Mouse (Mus musculus) bone marrow, adult 2 months (tissue): Measurements from ENCODE around the gene Mysm1. TPM values are rescaled to one million over a fixed set of nuclear protein-coding genes. Genes with fewer than 3 reads are reported as not detected.
A peak's percentile ranks its signal among the peaks of the same experiment; 100 is the strongest.

Experiments used
- H3K27ac ChIP-seq: fragments of 200-500 bp; 2 replicates; pipeline ENCODE4 v1.5.1; 2012; ENCODE audit warnings: low read depth, mild to moderate bottlenecking, control low read depth, inconsistent platforms, low read length; ENCODE audit not compliant: control insufficient read depth, poor library complexity, insufficient read depth
- H3K4me1 ChIP-seq: fragments of 200-500 bp; 2 replicates; pipeline ENCODE4 v1.6.1; 2011; ENCODE audit warnings: low read length; ENCODE audit not compliant: control insufficient read depth, insufficient read depth
- H3K4me3 ChIP-seq: fragments of 200-500 bp; replicated peaks from 2 replicates; pipeline ENCODE3; 2011; ENCODE audit warnings: mild to moderate bottlenecking, low read depth, low read length, control low read depth; ENCODE audit not compliant: control insufficient read depth
- CTCF ChIP-seq: fragments of 200-500 bp; IDR thresholded peaks from 2 replicates; pipeline ENCODE4 v1.5.1; 2011; ENCODE audit warnings: low read length, control low read depth; ENCODE audit not compliant: control insufficient read depth, insufficient read depth
- POLR2A ChIP-seq: fragments of 200-500 bp; IDR thresholded peaks from 2 replicates; pipeline ENCODE4 v1.6.1; 2011; ENCODE audit warnings: low read depth, mild to moderate bottlenecking, control low read depth, low read length, borderline replicate concordance; ENCODE audit not compliant: control insufficient read depth
- WGBS: fragments of 180-500 bp; shearing (Covaris S2); methylation state at CpG from one replicate; pipeline ENCODE4 v1.1.7; 2018; 5-methylcytosine and 5-hydroxymethylcytosine counted together
- polyA plus RNA-seq: library from polyadenylated mRNA; stranded (reverse); fragments of >200 nt; gene quantifications from 2 replicates; pipeline ENCODE4 v1.2.4, GENCODE M21; 2011; ENCODE audit warnings: low replicate concordance; ENCODE audit not compliant: missing spikeins, insufficient read depth, insufficient read length

The Mysm1 gene
- polyA plus RNA-seq, 1 experiment: 15.6 TPM

DNA sequence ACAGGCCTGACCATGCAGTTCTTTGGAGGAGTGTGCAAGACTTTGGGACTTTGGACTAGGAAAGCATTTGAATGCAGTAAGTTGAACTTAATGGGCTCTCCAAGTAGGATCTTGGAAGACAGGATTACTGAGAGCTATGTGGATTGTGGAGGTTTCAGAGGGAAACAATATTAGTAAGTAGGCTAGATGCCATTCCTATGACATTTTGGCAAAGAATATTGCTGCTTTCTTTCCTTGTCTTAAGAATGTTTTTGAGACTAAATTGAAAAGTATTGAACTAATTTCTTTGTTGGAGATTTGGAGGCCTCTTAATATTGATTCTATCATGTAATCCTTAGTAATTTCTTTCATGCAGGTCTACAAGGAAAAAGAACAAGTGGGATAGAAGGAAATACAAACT, 33.4 kb upstream of the Mysm1 start:
- TF ChIP-seq POLR2A: no peak
- TF ChIP-seq CTCF: no peak
- H3K27ac ChIP-seq: no peak overlapping the region
- no peaks in the 10 kb centered on the region for H3K4me1 ChIP-seq
- H3K4me3 ChIP-seq: no peak overlapping the region

DNA sequence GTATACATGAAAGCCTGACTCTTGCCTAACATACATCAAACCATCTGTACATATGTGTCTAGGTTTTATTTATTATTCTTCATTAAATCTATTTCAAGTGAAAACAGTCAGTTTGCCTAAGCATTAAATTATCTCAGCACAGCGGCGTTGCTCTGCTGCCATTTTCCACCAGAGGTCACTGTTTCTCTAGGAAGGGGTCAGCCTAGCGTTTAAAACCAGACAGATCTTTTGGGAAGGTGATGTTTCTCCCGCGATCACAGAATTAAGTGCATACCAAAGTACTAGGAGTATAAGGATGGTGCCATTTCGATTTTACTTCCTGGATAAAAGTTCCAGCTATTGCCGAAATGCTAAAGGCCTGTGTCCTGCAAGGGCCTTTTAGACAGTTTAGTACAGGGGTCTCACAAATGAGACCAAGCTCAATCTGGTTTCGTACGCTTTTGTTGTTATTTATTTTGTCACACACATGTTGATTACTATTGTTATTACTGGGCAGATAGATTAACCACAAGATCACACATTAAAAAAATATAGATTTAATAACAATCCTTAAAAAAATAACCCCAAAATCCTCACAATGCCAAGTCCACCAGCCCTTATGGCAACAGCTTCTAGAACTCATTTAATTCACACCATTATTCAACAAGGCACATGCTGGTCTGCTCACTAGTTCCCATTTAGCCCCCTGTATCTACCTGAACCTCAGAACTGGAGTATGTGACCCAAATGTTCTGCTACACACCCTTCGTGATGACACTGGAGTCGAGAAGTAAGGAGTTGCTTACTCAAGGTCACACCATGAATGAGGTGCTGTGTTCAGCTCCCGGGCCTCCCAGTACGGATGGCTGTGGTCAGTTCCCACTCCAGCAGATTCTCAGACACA, 29.5 kb upstream of the Mysm1 start:
- 41% methylated on average over 13 of the region's 13 CpGs for WGBS
- no peak overlapping the region for H3K4me3 ChIP-seq
- peak; percentile 78 for TF ChIP-seq CTCF
- no peak for TF ChIP-seq POLR2A
- no peaks in the 10 kb centered on the region for H3K4me1 ChIP-seq
- no peak overlapping the region for H3K27ac ChIP-seq

GRCm38 (mm10) chr4:95007759-95008158, 28.9 kb upstream of the Mysm1 start:
- 76% methylated on average over 8 of the region's 8 CpGs for WGBS
- Histone ChIP-seq H3K4me1 (no peaks in the 10 kb centered on the region), H3K4me3 (no peak overlapping the region), H3K27ac (no peak overlapping the region)
- no peak for TF ChIP-seq POLR2A

DNA sequence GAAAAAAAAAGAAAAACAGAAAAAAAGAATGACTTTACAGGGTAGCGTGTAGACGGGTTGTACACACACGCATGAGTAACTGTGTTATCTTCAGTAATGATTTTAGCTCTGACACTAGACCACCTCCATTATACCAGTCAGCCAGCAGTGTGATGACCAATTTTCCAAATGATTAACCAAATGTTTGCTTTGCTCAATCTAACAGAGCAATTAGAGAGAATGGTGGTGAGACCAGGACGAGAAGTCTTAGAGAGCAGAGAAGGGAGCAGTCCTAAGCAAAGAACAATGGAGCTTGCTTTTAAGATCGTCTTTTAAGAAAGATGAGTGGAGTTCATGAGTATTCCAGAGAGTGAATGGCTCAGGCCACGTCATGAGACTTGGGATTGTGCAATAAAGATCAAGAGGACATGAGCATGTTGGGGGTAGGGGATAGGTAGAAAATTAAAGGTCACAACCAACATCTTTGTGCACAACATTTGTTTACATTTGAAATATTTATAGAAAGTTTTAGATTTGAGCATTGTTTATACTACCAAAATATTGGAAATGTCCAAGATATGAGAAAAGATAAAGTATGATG, 26.4 kb upstream of the Mysm1 start:
- H3K4me3 ChIP-seq: no peak overlapping the region
- WGBS: 82% methylated on average over 6 of the region's 6 CpGs
- no peaks in the 10 kb centered on the region for H3K4me1 ChIP-seq
- no peak overlapping the region for H3K27ac ChIP-seq
- TF ChIP-seq POLR2A: no peak
- TF ChIP-seq CTCF: no peak

DNA sequence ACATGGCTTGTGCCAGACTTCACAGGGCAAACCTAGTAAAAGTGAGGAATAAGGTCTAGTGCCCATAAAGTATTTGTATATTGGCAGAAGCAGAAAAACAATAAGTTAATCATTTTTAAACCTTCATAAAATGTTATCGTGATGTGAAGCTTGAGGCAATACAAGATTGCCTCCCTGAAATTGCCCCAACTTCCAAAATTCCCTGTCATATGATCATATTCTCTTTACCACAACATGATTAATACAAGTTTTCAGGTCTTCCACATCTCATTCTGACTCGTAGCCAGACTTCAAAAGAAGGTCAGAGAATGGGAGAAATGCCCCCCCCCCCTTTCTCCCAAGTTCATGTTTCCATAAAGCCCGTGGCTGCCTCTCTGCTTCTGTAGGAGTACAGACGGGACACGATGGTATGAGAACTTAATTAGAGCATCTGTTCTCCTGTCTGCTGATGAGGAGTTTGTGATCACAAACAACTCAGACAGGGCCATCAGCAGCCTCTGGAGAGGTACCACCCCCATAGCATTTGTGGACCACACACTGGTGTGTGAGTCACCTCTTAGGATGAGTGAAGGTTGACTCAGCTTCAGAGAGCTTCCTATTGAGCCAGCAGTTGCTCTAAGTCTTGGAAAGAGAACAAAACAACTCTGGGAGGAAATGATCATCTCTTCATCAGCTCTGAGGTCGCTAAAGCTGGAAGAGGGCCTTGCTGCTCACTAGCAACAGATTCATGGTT, 22.3 kb upstream of the Mysm1 start:
- WGBS: 60% methylated on average over 6 of the region's 6 CpGs
- no peak overlapping the region for H3K27ac ChIP-seq
- no peak overlapping the region for H3K4me3 ChIP-seq
- H3K4me1 ChIP-seq: no peaks in the 10 kb centered on the region
- TF ChIP-seq POLR2A: no peak
- no peak for TF ChIP-seq CTCF

DNA sequence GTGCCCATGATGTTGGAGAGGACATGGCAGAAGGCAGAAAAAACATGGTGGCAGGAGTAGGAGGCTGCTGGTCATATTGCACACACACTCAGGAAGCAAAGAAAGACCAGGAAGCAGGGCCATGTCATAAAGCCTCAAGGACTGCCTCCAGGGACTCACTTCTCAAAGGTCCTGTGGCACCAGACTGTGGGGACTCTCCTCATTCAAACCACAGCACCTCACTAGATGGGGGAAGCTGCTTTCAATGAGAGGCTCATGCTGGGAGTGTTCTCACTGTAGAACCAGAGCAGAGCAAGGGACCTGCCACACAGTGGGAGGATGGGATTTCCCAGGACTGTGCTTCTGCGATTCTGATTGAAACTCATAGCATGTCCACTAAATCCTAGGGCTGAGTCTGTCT, 21.2 kb upstream of the Mysm1 start:
- H3K4me3 ChIP-seq: no peak overlapping the region
- H3K27ac ChIP-seq: no peak overlapping the region
- 81% methylated on average over 1 of the region's 1 CpGs for WGBS
- H3K4me1 ChIP-seq: no peaks in the 10 kb centered on the region
- TF ChIP-seq CTCF: no peak
- no peak for TF ChIP-seq POLR2A

DNA sequence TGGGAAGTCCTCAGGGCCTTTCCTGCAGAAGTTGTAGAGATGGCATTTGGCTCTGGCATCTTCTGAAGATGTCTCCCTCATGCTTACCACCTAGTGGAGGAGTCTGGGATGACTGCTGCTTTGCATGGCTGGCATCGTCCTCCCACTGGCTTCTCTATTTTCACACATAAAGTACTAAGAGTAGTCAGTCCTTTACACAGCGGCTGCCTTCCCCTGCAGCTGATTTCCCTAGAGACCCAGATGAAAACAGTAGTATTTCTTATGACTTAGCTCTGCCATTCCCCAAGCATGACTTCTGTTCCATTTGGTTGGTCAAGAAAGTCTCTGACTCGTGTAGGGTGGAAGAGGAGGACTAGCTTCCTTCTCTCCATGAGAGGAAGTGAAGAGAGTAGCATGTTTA, 20.3 kb upstream of the Mysm1 start:
- H3K4me3 ChIP-seq: no peak overlapping the region
- no peaks in the 10 kb centered on the region for H3K4me1 ChIP-seq
- 31% methylated on average over 3 of the region's 3 CpGs for WGBS
- no peak overlapping the region for H3K27ac ChIP-seq
- TF ChIP-seq CTCF (peak; percentile 18; the same call in 1 of the 2 replicates), POLR2A (no peak)

GRCm38 (mm10) chr4:94995862-94996261, 17.0 kb upstream of the Mysm1 start:
- 79% methylated on average over 4 of the region's 4 CpGs for WGBS
- TF ChIP-seq POLR2A (no peak), CTCF (no peak)
- H3K4me3 ChIP-seq: no peak overlapping the region
- no peak overlapping the region for H3K27ac ChIP-seq
- H3K4me1 ChIP-seq: no peaks in the 10 kb centered on the region; the same call in 1 of the 2 replicates
